Mouse (Mus musculus) liver, embryonic 14.5 days (tissue): ENCODE measurements around the gene Ubxn6. TPM values are rescaled to one million over a fixed set of nuclear protein-coding genes. Genes with fewer than 3 reads are reported as not detected.
A peak's percentile ranks its signal among the peaks of the same experiment; 100 is the strongest.

Source experiments
- ATAC-seq: fragments of 200-750 bp; cut with Nextera tagmentation; 2 replicates; pipeline ENCODE4 v1.8.0; 2017; ENCODE audit warnings: moderate number of reproducible peaks, mild to moderate bottlenecking, moderate library complexity; ENCODE audit not compliant: insufficient read depth
- DNase-seq, 3 experiments: peaks; one replicate each; pipeline ENCODE4 v3.0.0-alpha.2; 2012 to 2013; ENCODE audit warnings: low read depth in 3 of 3, low spot score in 3 of 3
- H3K27ac ChIP-seq: fragments of 300-500 bp; sonication (generic); 2 replicates; pipeline ENCODE4 v1.5.1; 2014; ENCODE audit warnings: moderate library complexity, mild to moderate bottlenecking, control low read depth, inconsistent platforms
- H3K27me3 ChIP-seq: fragments of 300-500 bp; sonication (generic); 2 replicates; pipeline ENCODE4 v1.6.1; 2014; ENCODE audit warnings: mild to moderate bottlenecking, low read length, moderate library complexity; ENCODE audit not compliant: control insufficient read depth, insufficient read depth
- H3K36me3 ChIP-seq: fragments of 300-500 bp; sonication (generic); replicated peaks from 2 replicates; pipeline ENCODE4 v1.6.1; 2014; ENCODE audit warnings: low read depth; ENCODE audit not compliant: control insufficient read depth, insufficient read depth
- H3K4me1 ChIP-seq, 2 experiments: fragments of 200-500 bp in 1 of 2; fragments of 300-500 bp in 1 of 2; sonication (generic) in 1 of 2; replicated peaks; 2 replicates each; pipeline ENCODE4 v1.6.1; 2012 to 2014; ENCODE audit warnings: antibody characterized with exemption in 1 of 2, inconsistent platforms in 1 of 2, low read length in 1 of 2; ENCODE audit not compliant: control insufficient read depth in 2 of 2, insufficient read depth in 2 of 2
- H3K4me2 ChIP-seq: fragments of 300-500 bp; sonication (generic); 2 replicates; pipeline ENCODE4 v1.6.1; 2014; ENCODE audit warnings: low read depth, mild to moderate bottlenecking, control low read depth, moderate library complexity
- H3K4me3 ChIP-seq, 2 experiments: fragments of 200-500 bp in 1 of 2; fragments of 300-500 bp in 1 of 2; sonication (generic) in 1 of 2; 2 replicates each; pipeline ENCODE4 v1.5.1; 2012 to 2014; ENCODE audit warnings: low read depth in 2 of 2, low read length in 2 of 2, mild to moderate bottlenecking in 2 of 2, control low read depth in 1 of 2, inconsistent platforms in 1 of 2, moderate library complexity in 1 of 2; ENCODE audit not compliant: insufficient read depth in 1 of 2
- H3K9ac ChIP-seq: fragments of 300-500 bp; sonication (generic); replicated peaks from 2 replicates; pipeline ENCODE4 v1.6.1; 2014; ENCODE audit warnings: mild to moderate bottlenecking, control low read depth, moderate library complexity
- H3K9me3 ChIP-seq: fragments of 300-500 bp; sonication (generic); 2 replicates; pipeline ENCODE4 v1.6.1; 2016; ENCODE audit warnings: low read length, mixed read lengths; ENCODE audit not compliant: control insufficient read depth
- CTCF ChIP-seq: IDR thresholded peaks from 2 replicates; pipeline ENCODE4 v1.5.1; 2016; ENCODE audit warnings: antibody characterized with exemption, low read depth, control low read depth
- EP300 ChIP-seq: IDR thresholded peaks from 2 replicates; pipeline ENCODE4 v1.6.1; 2016; ENCODE audit warnings: antibody characterized with exemption, low read depth
- WGBS: fragments of 180-500 bp; shearing (Covaris S2); extraction: QIAGEN DNeasy Blood & Tissue Kit; methylation state at CpG from one replicate; pipeline ENCODE4 v1.1.7; 2014; ENCODE audit not compliant: insufficient replicate concordance; 5-methylcytosine and 5-hydroxymethylcytosine counted together
- polyA plus RNA-seq, 2 experiments: library from polyadenylated mRNA; depleted of rRNA in 1 of 2; stranded (reverse) in 1 of 2; unstranded in 1 of 2; fragments of >200 nt; fragmentation: Nextera tagmentation in 1 of 2; extraction: Ambion mirVana in 1 of 2; gene quantifications; 2 replicates each; pipeline versions ENCODE4 v1.2.1 to v1.2.3; 2012 to 2014

Gene Ubxn6
- polyA plus RNA-seq, 2 experiments, result 7.3 to 10.8 TPM

GRCm38 (mm10) chr17:56036176-56036900 lies 38.5 kb downstream of the Ubxn6 start, which contains the start of gene Sh3gl1:
Gene Sh3gl1 (minus strand): TSS chr17:56036635.
- Histone ChIP-seq H3K36me3 (no peaks in the 10 kb centered on the region), H3K4me3 (peak within 1 kb of the TSS; percentile 76 to 93), H3K27ac (peak within 1 kb of the TSS; percentile 28), H3K27me3 (no peaks in the 10 kb centered on the region), H3K9me3 (no peaks in the 10 kb centered on the region), H3K4me1 (peaks cover 14 to 27% of the 10 kb centered on the region in 2 experiments), H3K9ac (peak within 1 kb of the TSS; percentile 72), H3K4me2 (peak within 1 kb of the TSS; percentile 82)
- DNase-seq (peak; percentile 95 to 96 (median 95)), ATAC-seq (peak; percentile 86)
- peak; percentile 53; the same call in 1 of the 2 replicates for TF ChIP-seq EP300
- TF ChIP-seq CTCF, result peak; percentile 99
- WGBS, result under 1% methylated on average over 74 of the region's 74 CpGs

- H3K4me3 ChIP-seq, result peak overlapping the region; percentile 76 to 93
- TF ChIP-seq CTCF (no peak), EP300 (no peak)
- no peaks in the 10 kb centered on the region for H3K9me3 ChIP-seq
- no peak for DNase-seq
- peaks cover 14 to 29% of the 10 kb centered on the region in 2 experiments for H3K4me1 ChIP-seq
- H3K27me3 ChIP-seq, result no peaks in the 10 kb centered on the region
- no peak for ATAC-seq
- no peak overlapping the region; the same call in 1 of the 2 replicates for H3K27ac ChIP-seq
- H3K4me2 ChIP-seq, result peak overlapping the region; percentile 82
- H3K9ac ChIP-seq, result peak overlapping the region; percentile 72
- WGBS, result 71% methylated on average over 4 of the region's 4 CpGs
- H3K36me3 ChIP-seq, result no peaks in the 10 kb centered on the region
Measured at GRCm38 (mm10) chr17:56035216-56035615, 39.6 kb downstream of the Ubxn6 start.

DNA sequence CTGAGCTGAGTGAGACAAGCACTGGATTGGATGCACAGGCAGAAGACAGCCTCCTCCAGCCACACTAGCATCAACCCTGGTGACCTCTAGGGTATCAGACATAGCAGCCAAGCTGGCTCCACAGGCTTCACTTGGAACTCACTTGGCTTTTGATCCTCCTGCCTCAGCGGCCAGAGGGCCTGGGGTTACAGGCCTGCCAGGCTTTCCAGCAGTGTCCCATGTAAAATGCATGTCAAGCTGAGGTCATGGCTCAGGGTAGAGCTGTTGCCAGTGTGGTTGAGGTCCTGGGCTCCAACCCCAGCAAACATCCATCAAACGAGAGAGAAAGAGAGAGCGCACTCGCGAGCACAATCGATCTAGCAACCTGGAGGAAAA lies 40.1 kb downstream of the Ubxn6 start:
- no peak for DNase-seq
- peak overlapping the region; percentile 76 to 93 for H3K4me3 ChIP-seq
- no peak overlapping the region; the same call in none of the 2 replicates for H3K27ac ChIP-seq
- no peaks in the 10 kb centered on the region for H3K36me3 ChIP-seq
- WGBS, result 84% methylated on average over 6 of the region's 6 CpGs
- TF ChIP-seq EP300 (no peak), CTCF (no peak)
- ATAC-seq, result no peak
- no peaks in the 10 kb centered on the region for H3K9me3 ChIP-seq
- H3K4me1 ChIP-seq, result peaks cover 14 to 29% of the 10 kb centered on the region in 2 experiments
- no peaks in the 10 kb centered on the region for H3K27me3 ChIP-seq
- peak overlapping the region; percentile 72 for H3K9ac ChIP-seq
- H3K4me2 ChIP-seq, result peak overlapping the region; percentile 82

GRCm38 (mm10) chr17:56034040-56034725 lies 40.6 kb downstream of the Ubxn6 start:
- peak overlapping the region; percentile 72; the same call in 1 of the 2 replicates for H3K9ac ChIP-seq
- peaks cover 14 to 29% of the 10 kb centered on the region in 2 experiments for H3K4me1 ChIP-seq
- H3K36me3 ChIP-seq, result no peaks in the 10 kb centered on the region
- 74% methylated on average over 7 of the region's 7 CpGs for WGBS
- no peak for TF ChIP-seq CTCF
- TF ChIP-seq EP300, result no peak
- ATAC-seq (no peak), DNase-seq (no peak)
- H3K4me2 ChIP-seq, result peak overlapping the region; percentile 82
- peak overlapping the region in 1 of 2 experiments; percentile 93; a peak in 2 of 4 replicates for H3K4me3 ChIP-seq
- no peaks in the 10 kb centered on the region for H3K9me3 ChIP-seq
- H3K27me3 ChIP-seq, result no peaks in the 10 kb centered on the region
- H3K27ac ChIP-seq, result no peak overlapping the region

- WGBS, result 58% methylated on average over 7 of the region's 7 CpGs
- Histone ChIP-seq H3K4me3 (no peak overlapping the region), H3K4me1 (peaks cover 14 to 29% of the 10 kb centered on the region in 2 experiments), H3K4me2 (no peak overlapping the region), H3K27ac (no peak overlapping the region), H3K36me3 (no peaks in the 10 kb centered on the region), H3K27me3 (no peaks in the 10 kb centered on the region), H3K9me3 (no peaks in the 10 kb centered on the region), H3K9ac (no peak overlapping the region)
- no peak for TF ChIP-seq CTCF
- no peak for TF ChIP-seq EP300
- no peak for DNase-seq
- no peak for ATAC-seq
Measured at GRCm38 (mm10) chr17:56032831-56033230, 42.0 kb downstream of the Ubxn6 start.
